Mouse (Mus musculus): ENCODE measurements around the gene Gm5089. TPM values are rescaled to one million over a fixed set of nuclear protein-coding genes. Genes with fewer than 3 reads are reported as not detected.

Gm5089 gene
- total RNA-seq, 2 experiments from 2014 or later, result 0.25 TPM; not detected in 1

- DNase-seq (ENCODE audit: low spot score in 2 of 2), result no peak
- intact Hi-C loops (cut with DNase I), result no loop called here
Measured at GRCm38 (mm10) chr14:122403422-122403940, 47.4 kb downstream of the Gm5089 start.

DNA sequence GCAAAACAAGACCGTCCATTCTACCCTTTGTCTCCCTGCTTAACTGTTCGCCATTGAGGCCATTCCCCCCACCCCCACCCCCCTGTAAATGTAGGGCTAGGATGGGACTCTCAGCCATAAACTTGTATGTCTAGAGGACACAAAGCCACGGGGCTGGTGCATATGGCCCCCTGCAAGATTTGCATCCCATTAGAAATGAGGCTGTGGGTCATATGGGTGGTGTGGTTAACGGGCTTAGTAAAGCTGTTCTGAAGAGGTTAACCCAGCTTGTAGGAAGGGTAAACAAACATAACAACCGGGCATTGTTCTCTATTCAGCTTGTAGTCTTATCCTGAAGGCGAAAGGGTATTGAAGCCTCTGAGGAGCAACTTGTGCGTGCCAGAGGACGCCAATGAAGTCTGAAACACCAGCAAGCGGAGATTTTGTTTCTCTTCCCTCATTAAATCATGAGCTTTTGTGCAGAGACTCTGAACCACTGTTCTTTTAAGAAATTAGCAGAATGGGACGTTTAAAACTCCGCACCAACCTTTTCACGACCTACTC lies 48.1 kb downstream of the Gm5089 start:
- intact Hi-C loops (cut with DNase I), result no loop called here
- DNase-seq (ENCODE audit: low spot score in 2 of 2), result no peak

DNA sequence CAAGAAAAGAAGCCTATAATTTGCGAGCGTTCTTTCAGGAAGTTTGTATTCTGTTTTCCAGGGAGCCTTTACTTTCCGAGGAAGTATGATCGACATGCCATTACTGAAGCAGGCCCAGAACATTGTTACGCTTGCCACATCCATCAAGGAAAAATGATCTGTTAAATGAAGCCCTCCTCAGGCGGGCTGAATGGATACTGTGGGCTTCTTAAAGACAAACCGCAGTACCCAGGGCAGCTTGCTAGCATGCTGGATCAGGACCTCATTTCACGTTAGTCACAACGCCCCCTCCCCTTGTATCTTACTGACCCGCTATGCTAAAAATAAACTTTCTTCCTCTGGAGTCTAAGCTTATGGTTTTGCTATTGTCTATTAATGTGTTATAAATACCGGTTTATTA lies 49.0 kb downstream of the Gm5089 start:
- no peak for DNase-seq (ENCODE audit: low spot score in 2 of 2)
- intact Hi-C loops (cut with DNase I), result no loop called here

DNA sequence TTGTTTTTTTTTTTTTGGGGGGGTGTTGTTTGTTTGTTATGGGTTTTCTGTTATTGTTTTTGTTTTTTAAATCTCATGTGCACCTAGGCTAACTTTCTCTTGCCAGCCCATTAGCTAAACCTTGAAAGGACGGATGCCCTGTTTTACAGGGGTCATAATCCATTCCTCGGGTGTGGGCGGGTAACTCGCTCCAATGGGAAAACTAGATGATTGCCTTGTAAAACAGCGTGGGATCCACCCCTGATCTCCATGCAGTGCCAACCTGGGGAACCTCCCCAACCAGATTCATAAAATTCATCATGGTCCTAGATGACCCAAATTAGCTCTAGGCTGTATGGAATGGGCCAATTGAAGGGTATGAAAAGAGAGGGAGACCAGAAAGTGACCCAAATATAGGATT lies 51.0 kb downstream of the Gm5089 start:
- no peak for DNase-seq (ENCODE audit: low spot score in 2 of 2)
- intact Hi-C loops (cut with DNase I), result no loop called here

GRCm38 (mm10) chr14:122398676-122399075 lies 52.2 kb downstream of the Gm5089 start:
- DNase-seq (ENCODE audit: low spot score in 2 of 2), result no peak
- intact Hi-C loops (cut with DNase I), result no loop called here

DNA sequence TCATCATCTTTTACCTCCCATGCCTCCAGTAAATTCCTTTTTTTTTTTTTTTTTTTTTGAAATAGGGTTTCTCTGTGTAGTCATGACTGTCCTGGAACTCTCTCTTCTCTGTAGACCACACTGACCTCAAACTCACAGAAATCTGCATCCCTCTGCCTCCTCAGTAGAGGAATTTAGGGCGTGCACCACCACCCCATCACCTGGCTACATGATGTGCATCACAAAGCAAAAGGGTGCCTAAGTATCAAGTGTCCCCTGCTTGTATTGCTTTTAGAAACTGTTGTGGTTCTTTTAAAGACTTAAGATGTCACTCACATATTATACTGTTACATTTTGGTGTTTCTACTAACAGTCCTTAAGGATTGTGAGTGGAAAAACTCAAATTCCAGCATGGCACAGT lies 57.8 kb downstream of the Gm5089 start:
- DNase-seq (ENCODE audit: low spot score in 2 of 2), result no peak
- intact Hi-C loops (cut with DNase I), result no loop called here

DNA sequence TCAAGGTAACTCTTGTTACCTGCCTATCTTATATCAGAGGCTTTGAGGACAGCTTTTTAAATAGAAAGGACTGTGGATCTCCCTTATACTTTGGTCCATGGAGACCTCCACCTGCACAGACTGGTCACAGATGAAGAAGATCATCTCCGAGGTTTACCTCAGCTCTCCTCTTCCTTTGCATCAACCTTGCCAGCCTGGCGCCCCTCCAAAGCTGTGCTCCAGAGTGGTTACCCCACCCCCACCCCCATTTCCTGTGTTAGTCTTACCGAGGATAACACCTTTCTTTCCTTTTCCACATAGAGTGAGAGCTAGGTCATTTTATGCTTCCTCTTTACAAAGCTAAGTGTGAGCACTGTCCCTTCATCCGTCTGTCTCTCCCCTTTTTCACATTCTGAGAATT lies 60.0 kb downstream of the Gm5089 start:
- intact Hi-C loops (cut with DNase I), result no loop called here

DNA sequence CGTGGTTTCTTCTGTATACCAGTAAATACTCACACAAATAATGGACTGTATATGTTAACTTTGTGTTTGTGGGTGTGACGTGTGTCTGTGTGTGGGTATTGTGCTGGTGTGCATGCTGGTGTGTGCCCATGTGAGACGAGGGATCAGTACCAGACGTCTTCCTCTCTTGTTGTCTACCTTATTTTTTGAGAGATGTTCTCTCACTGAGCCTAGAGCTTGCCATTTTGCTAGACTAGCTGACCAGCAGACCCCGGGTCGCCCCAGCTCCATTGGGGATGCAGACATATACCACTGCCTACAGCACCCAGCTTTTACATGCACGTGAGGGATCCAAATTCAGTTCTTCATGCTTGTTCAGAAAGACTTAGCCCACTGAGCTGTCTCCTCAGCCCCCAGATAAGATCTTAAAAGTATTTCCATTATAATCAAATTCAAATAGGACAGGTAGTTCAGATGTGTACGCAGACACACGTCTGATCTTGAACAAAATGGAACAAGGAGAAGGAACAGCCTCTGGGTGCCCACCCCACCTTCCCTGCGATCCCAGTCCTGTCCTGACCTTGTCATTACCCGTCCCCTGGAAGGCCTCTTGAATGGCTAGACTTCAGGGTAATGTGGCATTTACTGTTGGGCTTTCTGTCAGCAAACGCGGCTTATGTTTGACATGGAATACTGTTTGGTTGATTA lies 61.1 kb downstream of the Gm5089 start:
- DNase-seq (ENCODE audit: low spot score in 2 of 2), result no peak
- intact Hi-C loops (cut with DNase I), result no loop called here

More for the DNA sequence above, 60.0 kb downstream of the Gm5089 start:
- no peak for DNase-seq (ENCODE audit: low spot score in 2 of 2)

- intact Hi-C loops (cut with DNase I), result no loop called here
- no peak for DNase-seq (ENCODE audit: low spot score in 2 of 2)
Measured at GRCm38 (mm10) chr14:122388431-122389031, 62.4 kb downstream of the Gm5089 start.

GRCm38 (mm10) chr14:122387781-122388180 lies 63.1 kb downstream of the Gm5089 start:
- intact Hi-C loops (cut with DNase I), result no loop called here

DNA sequence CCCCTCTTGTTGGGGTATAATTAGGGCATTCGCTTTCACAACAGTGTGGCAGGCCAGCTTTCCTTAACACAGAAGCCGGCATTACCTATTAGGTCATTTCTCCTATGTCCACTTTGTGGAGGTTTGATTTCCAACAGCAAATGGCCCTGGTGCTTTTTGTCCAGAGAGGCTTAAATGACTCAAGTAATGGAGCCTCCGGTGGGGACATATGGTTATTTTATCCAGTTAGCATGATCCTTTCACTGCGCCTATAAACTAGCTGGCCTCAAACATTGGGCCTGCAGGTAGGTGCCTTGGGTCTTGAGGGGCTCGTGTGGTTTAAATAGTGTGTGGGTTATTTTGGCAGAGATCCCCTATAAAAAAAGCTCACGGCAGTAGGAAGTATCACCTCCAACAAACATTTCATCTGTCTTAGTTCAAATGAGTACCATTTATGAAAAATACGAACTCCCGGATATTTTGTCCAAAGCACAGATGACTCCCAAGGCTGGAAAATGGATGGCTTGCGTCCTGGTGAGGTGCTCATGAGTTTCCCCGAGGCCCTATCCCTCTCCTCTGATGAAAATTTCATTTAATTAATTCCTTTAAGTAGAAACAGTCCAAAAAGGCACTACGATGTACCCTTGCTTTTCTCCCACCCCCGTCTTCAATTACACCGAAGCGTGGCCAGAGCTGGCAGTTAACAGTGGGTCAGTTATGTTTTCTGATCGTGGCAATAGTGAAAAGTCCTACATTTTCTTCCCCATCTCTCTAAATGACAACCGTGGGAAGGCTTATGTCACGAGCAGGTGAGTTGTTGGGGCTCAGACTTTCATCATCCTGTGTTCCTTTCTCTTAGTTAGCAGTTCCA lies 64.4 kb downstream of the Gm5089 start:
- intact Hi-C loops (cut with DNase I), result no loop called here
- DNase-seq (ENCODE audit: low spot score in 2 of 2), result no peak

More at GRCm38 (mm10) chr14:122387781-122388180, 63.1 kb downstream of the Gm5089 start:
- DNase-seq (ENCODE audit: low spot score in 2 of 2), result no peak

DNA sequence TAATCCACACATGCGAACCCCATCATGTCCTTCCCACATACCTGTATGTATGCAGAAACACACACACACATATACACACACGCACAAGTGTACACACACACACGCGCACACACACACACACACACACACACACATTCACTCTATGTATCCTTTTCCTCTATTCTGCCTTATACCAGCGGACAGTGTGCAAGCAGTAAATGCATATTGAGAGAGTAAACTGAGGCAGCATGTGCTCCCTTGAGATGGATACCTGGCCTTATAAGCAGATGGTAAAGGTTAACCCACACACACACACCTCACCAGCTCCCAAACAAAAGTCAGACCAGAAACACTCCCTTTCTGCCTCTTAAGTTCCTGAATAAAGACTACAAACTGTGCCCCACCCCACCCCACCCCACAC lies 65.2 kb downstream of the Gm5089 start:
- no peak for DNase-seq (ENCODE audit: low spot score in 2 of 2)
- intact Hi-C loops (cut with DNase I), result no loop called here

DNA sequence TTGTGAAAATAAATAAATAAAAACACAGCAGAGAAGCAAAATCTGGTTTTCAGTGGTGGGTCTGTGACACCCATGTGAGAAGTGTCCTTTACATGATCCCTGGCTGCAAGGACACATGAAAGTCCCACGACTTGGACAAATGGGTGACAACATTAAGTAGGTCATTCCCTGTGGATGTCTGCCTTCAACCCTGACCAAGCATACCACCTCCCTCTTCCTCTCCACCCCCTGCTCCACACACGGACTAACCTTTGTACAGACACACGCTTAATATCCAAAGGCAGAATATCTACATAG lies 65.7 kb downstream of the Gm5089 start:
- intact Hi-C loops (cut with DNase I), result no loop called here
- no peak for DNase-seq (ENCODE audit: low spot score in 2 of 2)

Other genes starting within 250 kb of the Gm5089 start
- 1 to 10 TPM; 3.6 to 4.3 TPM for gene Zic5, start 14.6 kb upstream of the Gm5089 start, total RNA-seq (2021)
- 10 to 100 TPM; 12.7 to 19.1 TPM for gene Zic2, start 24.3 kb upstream of the Gm5089 start, total RNA-seq (2021)
- gene Gm10837, start 39.5 kb upstream of the Gm5089 start, total RNA-seq (2021), result not detected
- 10 to 100 TPM; 32.7 to 35.3 TPM for gene Pcca, start 83.2 kb upstream of the Gm5089 start, total RNA-seq (2021)

Data from left cerebral cortex, postnatal 36 days (tissue).